Mouse (Mus musculus): ENCODE data around the gene Cry2. TPM values are rescaled to one million over a fixed set of nuclear protein-coding genes. Genes with fewer than 3 reads are reported as not detected.

Gene Cry2
- polyA plus RNA-seq, 1 experiment = 2.1 TPM

DNA sequence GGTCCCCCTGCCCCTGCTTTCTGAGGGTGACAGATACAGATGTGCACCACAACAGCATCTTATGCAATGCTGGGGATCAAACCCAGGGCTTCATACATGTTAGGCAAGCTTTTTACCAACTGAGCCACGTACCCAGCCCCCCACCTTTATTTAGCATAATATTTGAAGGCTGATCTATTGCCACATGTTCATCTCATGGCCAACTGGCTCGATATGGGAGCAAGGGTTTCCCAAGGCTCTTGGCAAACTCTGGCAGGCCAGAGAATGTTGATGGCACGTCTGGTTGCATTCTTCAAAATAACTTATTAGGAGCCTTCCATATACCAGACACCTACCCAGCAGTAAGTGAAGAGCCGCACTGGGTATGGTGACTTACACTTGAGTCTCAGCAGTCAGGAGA, 9.5 kb upstream of the Cry2 start:
- no peak overlapping the region for H3K4me3 ChIP-seq (ENCODE audit: insufficient read depth, poor library complexity, severe bottlenecking)
- no peaks in the 10 kb centered on the region for H3K36me3 ChIP-seq (ENCODE audit: control insufficient read depth, insufficient read depth)
- no peak for TF ChIP-seq USF1 (IDR thresholded peaks at IDR 0.05; ENCODE audit: low read depth)
- no peak for TF ChIP-seq CEBPB (IDR thresholded peaks at IDR 0.05; ENCODE audit: low read depth)
- no peak for TF ChIP-seq MAX (IDR thresholded peaks at IDR 0.05)
- TF ChIP-seq MYOD1 (IDR thresholded peaks at IDR 0.05; ENCODE audit: control insufficient read depth, insufficient read length, low read depth) = no peak
- no peak for TF ChIP-seq MYOG (IDR thresholded peaks at IDR 0.05; ENCODE audit: control insufficient read depth, extremely low read depth, insufficient read length)
- no peak for TF ChIP-seq CTCF (IDR thresholded peaks at IDR 0.05; ENCODE audit: control insufficient read depth, insufficient read depth, insufficient read length)
- TF ChIP-seq FOSL1 (IDR thresholded peaks at IDR 0.05; ENCODE audit: insufficient read depth, low read length, poor library complexity, severe bottlenecking) = no peak
- peaks cover 24% of the 10 kb centered on the region for H3K27me3 ChIP-seq (ENCODE audit: control insufficient read depth, insufficient read depth, insufficient read length)
- no peak overlapping the region for H3ac ChIP-seq (ENCODE audit: control insufficient read depth, insufficient read length, low read depth)
- H3K79me3 ChIP-seq (ENCODE audit: low read depth) = no peaks in the 10 kb centered on the region
- H3K79me2 ChIP-seq (ENCODE audit: control insufficient read depth, insufficient read depth) = no peaks in the 10 kb centered on the region

DNA sequence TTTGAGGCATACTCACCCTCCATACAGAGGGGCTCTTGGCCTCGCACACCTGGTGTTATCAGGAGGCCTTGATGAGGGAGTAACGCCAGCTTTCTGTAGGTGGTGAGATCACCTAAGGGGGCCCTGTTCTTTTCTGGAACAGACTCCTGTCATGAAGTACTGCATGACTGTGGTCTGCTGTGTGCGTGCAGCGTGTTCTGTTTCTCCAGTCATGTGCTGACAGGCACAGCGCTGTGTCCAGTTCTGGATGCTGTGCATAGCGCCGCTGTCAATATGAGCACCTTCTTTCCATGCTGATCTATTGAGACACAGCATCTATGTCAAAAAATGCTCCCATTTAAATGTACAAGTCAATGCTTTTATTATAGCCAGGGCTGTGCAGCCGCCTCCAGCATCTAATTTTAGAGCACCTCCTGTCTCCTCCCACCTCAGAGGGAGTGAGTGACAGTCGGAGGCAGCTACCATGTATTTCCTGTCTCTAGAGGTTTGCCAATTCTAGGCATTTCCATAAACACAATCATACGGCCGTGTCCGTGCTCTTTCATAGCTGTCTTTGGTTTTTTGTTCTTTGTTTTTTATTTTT, 8.7 kb upstream of the Cry2 start:
- H3K4me3 ChIP-seq (ENCODE audit: insufficient read depth, poor library complexity, severe bottlenecking) = no peak overlapping the region
- no peak for TF ChIP-seq FOSL1 (IDR thresholded peaks at IDR 0.05; ENCODE audit: insufficient read depth, low read length, poor library complexity, severe bottlenecking)
- TF ChIP-seq MYOD1 (IDR thresholded peaks at IDR 0.05; ENCODE audit: control insufficient read depth, insufficient read length, low read depth) = no peak
- no peak for TF ChIP-seq MAX (IDR thresholded peaks at IDR 0.05)
- TF ChIP-seq CTCF (IDR thresholded peaks at IDR 0.05; ENCODE audit: control insufficient read depth, insufficient read depth, insufficient read length) = no peak
- TF ChIP-seq CEBPB (IDR thresholded peaks at IDR 0.05; ENCODE audit: low read depth) = no peak
- TF ChIP-seq MYOG (IDR thresholded peaks at IDR 0.05; ENCODE audit: control insufficient read depth, extremely low read depth, insufficient read length) = no peak
- no peak for TF ChIP-seq USF1 (IDR thresholded peaks at IDR 0.05; ENCODE audit: low read depth)
- H3K79me2 ChIP-seq (ENCODE audit: control insufficient read depth, insufficient read depth) = no peaks in the 10 kb centered on the region
- H3K36me3 ChIP-seq (ENCODE audit: control insufficient read depth, insufficient read depth) = no peaks in the 10 kb centered on the region
- H3K79me3 ChIP-seq (ENCODE audit: low read depth) = no peaks in the 10 kb centered on the region
- H3ac ChIP-seq (ENCODE audit: control insufficient read depth, insufficient read length, low read depth) = no peak overlapping the region
- peaks cover 24% of the 10 kb centered on the region for H3K27me3 ChIP-seq (ENCODE audit: control insufficient read depth, insufficient read depth, insufficient read length)

- H3ac ChIP-seq (ENCODE audit: control insufficient read depth, insufficient read length, low read depth) = no peak overlapping the region
- no peaks in the 10 kb centered on the region for H3K79me3 ChIP-seq (ENCODE audit: low read depth)
- H3K36me3 ChIP-seq (ENCODE audit: control insufficient read depth, insufficient read depth) = no peaks in the 10 kb centered on the region
- H3K27me3 ChIP-seq (ENCODE audit: control insufficient read depth, insufficient read depth, insufficient read length) = peaks cover 24% of the 10 kb centered on the region
- H3K79me2 ChIP-seq (ENCODE audit: control insufficient read depth, insufficient read depth) = no peaks in the 10 kb centered on the region
- no peak overlapping the region for H3K4me3 ChIP-seq (ENCODE audit: insufficient read depth, poor library complexity, severe bottlenecking)
- TF ChIP-seq CEBPB (IDR thresholded peaks at IDR 0.05; ENCODE audit: low read depth) (no peak), MAX (IDR thresholded peaks at IDR 0.05) (no peak), CTCF (IDR thresholded peaks at IDR 0.05; ENCODE audit: control insufficient read depth, insufficient read depth, insufficient read length) (no peak), USF1 (IDR thresholded peaks at IDR 0.05; ENCODE audit: low read depth) (no peak), FOSL1 (IDR thresholded peaks at IDR 0.05; ENCODE audit: insufficient read depth, low read length, poor library complexity, severe bottlenecking) (no peak), MYOG (IDR thresholded peaks at IDR 0.05; ENCODE audit: control insufficient read depth, extremely low read depth, insufficient read length) (no peak), MYOD1 (IDR thresholded peaks at IDR 0.05; ENCODE audit: control insufficient read depth, insufficient read length, low read depth) (no peak)
These were observed 6.6 kb upstream of the Cry2 start for GRCm38 (mm10) chr2:92440432-92440831.

- no peak overlapping the region for H3K4me3 ChIP-seq (ENCODE audit: insufficient read depth, poor library complexity, severe bottlenecking)
These were observed 4.7 kb upstream of the Cry2 start for GRCm38 (mm10) chr2:92438567-92438966.

GRCm38 (mm10) chr2:92437875-92438274, 4.0 kb upstream of the Cry2 start:
- Histone ChIP-seq H3K27me3 (ENCODE audit: control insufficient read depth, insufficient read depth, insufficient read length) (peaks cover 24% of the 10 kb centered on the region), H3K79me3 (ENCODE audit: low read depth) (no peaks in the 10 kb centered on the region), H3ac (ENCODE audit: control insufficient read depth, insufficient read length, low read depth) (no peak overlapping the region), H3K36me3 (ENCODE audit: control insufficient read depth, insufficient read depth) (no peaks in the 10 kb centered on the region), H3K79me2 (ENCODE audit: control insufficient read depth, insufficient read depth) (no peaks in the 10 kb centered on the region), H3K4me3 (ENCODE audit: insufficient read depth, poor library complexity, severe bottlenecking) (no peak overlapping the region)
- TF ChIP-seq MYOD1 (IDR thresholded peaks at IDR 0.05; ENCODE audit: control insufficient read depth, insufficient read length, low read depth) (no peak), CTCF (IDR thresholded peaks at IDR 0.05; ENCODE audit: control insufficient read depth, insufficient read depth, insufficient read length) (peak; percentile 38), MYOG (IDR thresholded peaks at IDR 0.05; ENCODE audit: control insufficient read depth, extremely low read depth, insufficient read length) (no peak), USF1 (IDR thresholded peaks at IDR 0.05; ENCODE audit: low read depth) (no peak), MAX (IDR thresholded peaks at IDR 0.05) (peak; percentile 12), FOSL1 (IDR thresholded peaks at IDR 0.05; ENCODE audit: insufficient read depth, low read length, poor library complexity, severe bottlenecking) (no peak), CEBPB (IDR thresholded peaks at IDR 0.05; ENCODE audit: low read depth) (no peak)

More at GRCm38 (mm10) chr2:92438567-92438966, 4.7 kb upstream of the Cry2 start:
- Histone ChIP-seq H3K79me3 (ENCODE audit: low read depth) (no peaks in the 10 kb centered on the region), H3K27me3 (ENCODE audit: control insufficient read depth, insufficient read depth, insufficient read length) (peaks cover 24% of the 10 kb centered on the region), H3K79me2 (ENCODE audit: control insufficient read depth, insufficient read depth) (no peaks in the 10 kb centered on the region), H3ac (ENCODE audit: control insufficient read depth, insufficient read length, low read depth) (no peak overlapping the region), H3K36me3 (ENCODE audit: control insufficient read depth, insufficient read depth) (no peaks in the 10 kb centered on the region)
- no peak for TF ChIP-seq MYOG (IDR thresholded peaks at IDR 0.05; ENCODE audit: control insufficient read depth, extremely low read depth, insufficient read length)
- TF ChIP-seq CEBPB (IDR thresholded peaks at IDR 0.05; ENCODE audit: low read depth) = no peak

GRCm38 (mm10) chr2:92437366-92437765, 3.5 kb upstream of the Cry2 start:
- H3K79me3 ChIP-seq (ENCODE audit: low read depth) = no peaks in the 10 kb centered on the region
- H3K36me3 ChIP-seq (ENCODE audit: control insufficient read depth, insufficient read depth) = no peaks in the 10 kb centered on the region

More at GRCm38 (mm10) chr2:92437366-92437765, 3.5 kb upstream of the Cry2 start:
- H3K79me2 ChIP-seq (ENCODE audit: control insufficient read depth, insufficient read depth) = no peaks in the 10 kb centered on the region
- no peak overlapping the region for H3K4me3 ChIP-seq (ENCODE audit: insufficient read depth, poor library complexity, severe bottlenecking)
- TF ChIP-seq USF1 (IDR thresholded peaks at IDR 0.05; ENCODE audit: low read depth) (no peak), CEBPB (IDR thresholded peaks at IDR 0.05; ENCODE audit: low read depth) (no peak), FOSL1 (IDR thresholded peaks at IDR 0.05; ENCODE audit: insufficient read depth, low read length, poor library complexity, severe bottlenecking) (no peak), MAX (IDR thresholded peaks at IDR 0.05) (no peak), CTCF (IDR thresholded peaks at IDR 0.05; ENCODE audit: control insufficient read depth, insufficient read depth, insufficient read length) (no peak), MYOD1 (IDR thresholded peaks at IDR 0.05; ENCODE audit: control insufficient read depth, insufficient read length, low read depth) (no peak), MYOG (IDR thresholded peaks at IDR 0.05; ENCODE audit: control insufficient read depth, extremely low read depth, insufficient read length) (no peak)
- no peak overlapping the region for H3ac ChIP-seq (ENCODE audit: control insufficient read depth, insufficient read length, low read depth)
- H3K27me3 ChIP-seq (ENCODE audit: control insufficient read depth, insufficient read depth, insufficient read length) = peaks cover 24% of the 10 kb centered on the region

Measured in C2C12 (cell line).